In genomic region chr4:136714530-136714929, GRCm38 (mm10) we compare ENCODE assay signal across 14 mouse cellular contexts.
"Had no signal": no experiment of that assay in that cellular context is flagged by ENCODE, and none has a peak within 500 bp of the region (broad histone marks: within the 10 kb centered on the region; RNA-seq: fewer than 3 reads in every experiment).

No protein-coding gene starts in this region.

- DNase-seq: kidney, adult 2 months; kidney, postnatal 14 days; layer of hippocampus, postnatal 36 days; lung, adult 2 months; lung, postnatal 36 days; retina, postnatal 1 day; right cerebral cortex, postnatal 4 days; spleen, adult 18-20 months had no signal

- ATAC-seq: lung, postnatal 0 days; midbrain, embryonic 13.5 days had no signal

- H3K9me3 ChIP-seq: kidney, embryonic 15.5 days; liver, embryonic 15.5 days; midbrain, embryonic 13.5 days had no signal

- H3K4me1 ChIP-seq: liver, embryonic 15.5 days had no signal

- H3K27me3 ChIP-seq: kidney, embryonic 15.5 days; liver, embryonic 15.5 days; midbrain, embryonic 13.5 days had no signal

- H3K36me3 ChIP-seq: kidney, embryonic 15.5 days; liver, embryonic 15.5 days; midbrain, embryonic 13.5 days had no signal

- H3K9ac ChIP-seq: kidney, embryonic 15.5 days; liver, embryonic 15.5 days; midbrain, embryonic 13.5 days had no signal

- H3K4me3 ChIP-seq: kidney, embryonic 15.5 days; liver, embryonic 15.5 days; midbrain, embryonic 13.5 days; myocyte had no signal

- H3K27ac ChIP-seq: kidney, embryonic 15.5 days; liver, embryonic 15.5 days; midbrain, embryonic 13.5 days had no signal

- H3K4me2 ChIP-seq: kidney, embryonic 15.5 days; liver, embryonic 11.5 days; liver, embryonic 15.5 days; midbrain, embryonic 13.5 days had no signal
